Mouse (Mus musculus) limb, embryonic 12.5 days (tissue): Measurements from ENCODE around the gene Otof. TPM values are rescaled to one million over a fixed set of nuclear protein-coding genes. Genes with fewer than 3 reads are reported as not detected.

ENCODE experiments used
- ATAC-seq: fragments of 200-750 bp; cut with Nextera tagmentation; 2 replicates; pipeline ENCODE4 v1.8.0; 2017; ENCODE audit warnings: low read depth, moderate TSS enrichment; ENCODE audit not compliant: insufficient number of reproducible peaks, insufficient read depth, low FRiP score, low TSS enrichment
- H3K27ac ChIP-seq: fragments of 300-500 bp; sonication (generic); 2 replicates; pipeline ENCODE4 v1.5.1; 2016; ENCODE audit warnings: mild to moderate bottlenecking, moderate library complexity
- H3K27me3 ChIP-seq: fragments of 300-500 bp; sonication (generic); 2 replicates; pipeline ENCODE4 v1.6.1; 2016; ENCODE audit warnings: mild to moderate bottlenecking, moderate library complexity
- H3K36me3 ChIP-seq: fragments of 300-500 bp; sonication (generic); 2 replicates; pipeline ENCODE4 v1.6.1; 2016; ENCODE audit warnings: mild to moderate bottlenecking, moderate library complexity
- H3K4me1 ChIP-seq: fragments of 300-500 bp; sonication (generic); replicated peaks from 2 replicates; pipeline ENCODE4 v1.6.1; 2016
- H3K4me2 ChIP-seq: fragments of 300-500 bp; sonication (generic); 2 replicates; pipeline ENCODE4 v1.6.1; 2016; ENCODE audit warnings: mild to moderate bottlenecking, moderate library complexity
- H3K4me3 ChIP-seq: fragments of 300-500 bp; sonication (generic); replicated peaks from 2 replicates; pipeline ENCODE4 v1.5.1; 2016; ENCODE audit warnings: mild to moderate bottlenecking
- H3K9ac ChIP-seq: fragments of 300-500 bp; sonication (generic); replicated peaks from 2 replicates; pipeline ENCODE4 v1.6.1; 2016; ENCODE audit warnings: mild to moderate bottlenecking, moderate library complexity
- H3K9me3 ChIP-seq: fragments of 300-500 bp; sonication (generic); 2 replicates; pipeline ENCODE4 v1.6.1; 2016; ENCODE audit warnings: mild to moderate bottlenecking, moderate library complexity
- WGBS: fragments of 180-500 bp; shearing (Covaris S2); methylation state at CpG from one replicate; pipeline ENCODE4 v1.1.7; 2016; 5-methylcytosine and 5-hydroxymethylcytosine counted together
- polyA plus RNA-seq: library from polyadenylated mRNA; unstranded; fragments of >200 nt; fragmentation: Nextera tagmentation; extraction: Ambion mirVana; gene quantifications from 2 replicates; pipeline ENCODE4 v1.2.1, GENCODE M21; 2016

Otof gene
- 0.24 and 0.40 TPM in 2 replicates for polyA plus RNA-seq

GRCm38 (mm10) chr5:30461821-30462220 lies at the start of gene Otof:
Otof (minus strand) TSS chr5:30461932.
- H3K27me3 ChIP-seq = peaks cover 54% of the 10 kb centered on the region
- no peaks in the 10 kb centered on the region for H3K36me3 ChIP-seq
- peak within 1 kb of the TSS; percentile 16; the same call in 1 of the 2 replicates for H3K4me2 ChIP-seq
- 22% methylated on average over 12 of the region's 12 CpGs for WGBS
- H3K9me3 ChIP-seq = no peaks in the 10 kb centered on the region
- H3K27ac ChIP-seq = no peak within 1 kb of the TSS; the same call in 1 of the 2 replicates
- ATAC-seq = peak; percentile 18; the same call in 1 of the 2 replicates
- peaks cover 31% of the 10 kb centered on the region for H3K4me1 ChIP-seq
- no peak within 1 kb of the TSS for H3K9ac ChIP-seq
- no peak within 1 kb of the TSS for H3K4me3 ChIP-seq

GRCm38 (mm10) chr5:30497299-30497698 lies 35.6 kb upstream of the Otof start:
- WGBS = 17% methylated on average over 7 of the region's 7 CpGs
- H3K27ac ChIP-seq = peak overlapping the region; percentile 89
- no peaks in the 10 kb centered on the region for H3K9me3 ChIP-seq
- ATAC-seq = no peak
- peak overlapping the region; percentile 37 for H3K4me2 ChIP-seq
- no peak overlapping the region for H3K4me3 ChIP-seq
- H3K4me1 ChIP-seq = peaks cover 21% of the 10 kb centered on the region
- no peak overlapping the region for H3K9ac ChIP-seq
- H3K27me3 ChIP-seq = no peaks in the 10 kb centered on the region
- no peaks in the 10 kb centered on the region for H3K36me3 ChIP-seq

- H3K27ac ChIP-seq = peak overlapping the region; percentile 89
- H3K9ac ChIP-seq = no peak overlapping the region
- peak overlapping the region; percentile 37; the same call in 1 of the 2 replicates for H3K4me2 ChIP-seq
- WGBS = 44% methylated on average over 8 of the region's 8 CpGs
- H3K36me3 ChIP-seq = no peaks in the 10 kb centered on the region
- no peak overlapping the region for H3K4me3 ChIP-seq
- no peaks in the 10 kb centered on the region for H3K9me3 ChIP-seq
- ATAC-seq = no peak
- H3K27me3 ChIP-seq = no peaks in the 10 kb centered on the region
- H3K4me1 ChIP-seq = peaks cover 18% of the 10 kb centered on the region
These were observed 35.1 kb upstream of the Otof start for GRCm38 (mm10) chr5:30496821-30497220.

GRCm38 (mm10) chr5:30495288-30495687 lies 33.6 kb upstream of the Otof start:
- H3K4me2 ChIP-seq = no peak overlapping the region
- H3K9me3 ChIP-seq = no peaks in the 10 kb centered on the region
- H3K27me3 ChIP-seq = no peaks in the 10 kb centered on the region
- no peaks in the 10 kb centered on the region for H3K36me3 ChIP-seq
- no peak overlapping the region for H3K27ac ChIP-seq
- no peak overlapping the region for H3K9ac ChIP-seq
- peaks cover 18% of the 10 kb centered on the region for H3K4me1 ChIP-seq
- no peak overlapping the region for H3K4me3 ChIP-seq
- 81% methylated on average over 2 of the region's 2 CpGs for WGBS
- ATAC-seq = no peak

GRCm38 (mm10) chr5:30494606-30495005 lies 32.9 kb upstream of the Otof start:
- Histone ChIP-seq H3K4me1 (peaks cover 18% of the 10 kb centered on the region), H3K4me3 (no peak overlapping the region), H3K27me3 (no peaks in the 10 kb centered on the region), H3K36me3 (no peaks in the 10 kb centered on the region), H3K27ac (no peak overlapping the region), H3K9me3 (no peaks in the 10 kb centered on the region), H3K9ac (no peak overlapping the region), H3K4me2 (no peak overlapping the region)
- no peak for ATAC-seq
- 77% methylated on average over 7 of the region's 7 CpGs for WGBS

GRCm38 (mm10) chr5:30493723-30494122 lies 32.0 kb upstream of the Otof start:
- no peak for ATAC-seq
- no peaks in the 10 kb centered on the region for H3K36me3 ChIP-seq
- 78% methylated on average over 7 of the region's 7 CpGs for WGBS
- H3K27ac ChIP-seq = no peak overlapping the region
- H3K4me2 ChIP-seq = no peak overlapping the region
- no peak overlapping the region for H3K9ac ChIP-seq
- H3K4me3 ChIP-seq = no peak overlapping the region
- H3K4me1 ChIP-seq = peaks cover 18% of the 10 kb centered on the region
- H3K9me3 ChIP-seq = no peaks in the 10 kb centered on the region
- no peaks in the 10 kb centered on the region for H3K27me3 ChIP-seq

GRCm38 (mm10) chr5:30490845-30491244 lies 29.1 kb upstream of the Otof start:
- H3K27me3 ChIP-seq = no peaks in the 10 kb centered on the region
- H3K36me3 ChIP-seq = no peaks in the 10 kb centered on the region
- H3K4me2 ChIP-seq = no peak overlapping the region
- no peaks in the 10 kb centered on the region for H3K9me3 ChIP-seq
- H3K9ac ChIP-seq = no peak overlapping the region
- 86% methylated on average over 5 of the region's 5 CpGs for WGBS
- ATAC-seq = no peak
- H3K27ac ChIP-seq = no peak overlapping the region
- H3K4me3 ChIP-seq = no peak overlapping the region
- no peaks in the 10 kb centered on the region; the same call in 1 of the 2 replicates for H3K4me1 ChIP-seq

- H3K9ac ChIP-seq = no peak overlapping the region
- no peak overlapping the region for H3K4me3 ChIP-seq
- H3K9me3 ChIP-seq = no peaks in the 10 kb centered on the region
- H3K4me1 ChIP-seq = no peaks in the 10 kb centered on the region; the same call in 1 of the 2 replicates
- ATAC-seq = no peak
- no peaks in the 10 kb centered on the region for H3K36me3 ChIP-seq
- H3K4me2 ChIP-seq = no peak overlapping the region
- no peaks in the 10 kb centered on the region for H3K27me3 ChIP-seq
- no peak overlapping the region for H3K27ac ChIP-seq
These were observed 28.5 kb upstream of the Otof start for GRCm38 (mm10) chr5:30490215-30490614.

GRCm38 (mm10) chr5:30485136-30485535 lies 23.4 kb upstream of the Otof start:
- Histone ChIP-seq H3K4me2 (no peak overlapping the region), H3K27me3 (no peaks in the 10 kb centered on the region), H3K27ac (no peak overlapping the region), H3K4me1 (no peaks in the 10 kb centered on the region), H3K9me3 (no peaks in the 10 kb centered on the region), H3K4me3 (no peak overlapping the region), H3K36me3 (no peaks in the 10 kb centered on the region), H3K9ac (no peak overlapping the region)
- 85% methylated on average over 6 of the region's 6 CpGs for WGBS
- ATAC-seq = no peak

- no peak overlapping the region for H3K27ac ChIP-seq
- WGBS = 66% methylated on average over 5 of the region's 5 CpGs
- H3K27me3 ChIP-seq = no peaks in the 10 kb centered on the region
- H3K9me3 ChIP-seq = no peaks in the 10 kb centered on the region
- no peak overlapping the region for H3K9ac ChIP-seq
- no peak overlapping the region for H3K4me2 ChIP-seq
- H3K4me1 ChIP-seq = no peaks in the 10 kb centered on the region
- H3K4me3 ChIP-seq = no peak overlapping the region
- no peaks in the 10 kb centered on the region for H3K36me3 ChIP-seq
- ATAC-seq = no peak
These were observed 22.9 kb upstream of the Otof start for GRCm38 (mm10) chr5:30484591-30484990.

- Histone ChIP-seq H3K9me3 (no peaks in the 10 kb centered on the region), H3K27me3 (no peaks in the 10 kb centered on the region), H3K9ac (no peak overlapping the region), H3K27ac (no peak overlapping the region), H3K4me2 (no peak overlapping the region), H3K36me3 (no peaks in the 10 kb centered on the region), H3K4me1 (no peaks in the 10 kb centered on the region), H3K4me3 (no peak overlapping the region)
- WGBS = 84% methylated on average over 8 of the region's 8 CpGs
- ATAC-seq = no peak
These were observed 21.8 kb upstream of the Otof start for GRCm38 (mm10) chr5:30483533-30483932.

- Histone ChIP-seq H3K27ac (no peak overlapping the region), H3K4me2 (no peak overlapping the region), H3K36me3 (no peaks in the 10 kb centered on the region), H3K9ac (no peak overlapping the region), H3K4me3 (no peak overlapping the region), H3K4me1 (no peaks in the 10 kb centered on the region), H3K27me3 (no peaks in the 10 kb centered on the region), H3K9me3 (no peaks in the 10 kb centered on the region)
- WGBS = 12% methylated on average over 5 of the region's 5 CpGs
- ATAC-seq = peak; percentile 59; the same call in 1 of the 2 replicates
These were observed 20.6 kb upstream of the Otof start for GRCm38 (mm10) chr5:30482319-30482718.
